Mouse (Mus musculus): ENCODE results near the gene B4galt1.

DNA sequence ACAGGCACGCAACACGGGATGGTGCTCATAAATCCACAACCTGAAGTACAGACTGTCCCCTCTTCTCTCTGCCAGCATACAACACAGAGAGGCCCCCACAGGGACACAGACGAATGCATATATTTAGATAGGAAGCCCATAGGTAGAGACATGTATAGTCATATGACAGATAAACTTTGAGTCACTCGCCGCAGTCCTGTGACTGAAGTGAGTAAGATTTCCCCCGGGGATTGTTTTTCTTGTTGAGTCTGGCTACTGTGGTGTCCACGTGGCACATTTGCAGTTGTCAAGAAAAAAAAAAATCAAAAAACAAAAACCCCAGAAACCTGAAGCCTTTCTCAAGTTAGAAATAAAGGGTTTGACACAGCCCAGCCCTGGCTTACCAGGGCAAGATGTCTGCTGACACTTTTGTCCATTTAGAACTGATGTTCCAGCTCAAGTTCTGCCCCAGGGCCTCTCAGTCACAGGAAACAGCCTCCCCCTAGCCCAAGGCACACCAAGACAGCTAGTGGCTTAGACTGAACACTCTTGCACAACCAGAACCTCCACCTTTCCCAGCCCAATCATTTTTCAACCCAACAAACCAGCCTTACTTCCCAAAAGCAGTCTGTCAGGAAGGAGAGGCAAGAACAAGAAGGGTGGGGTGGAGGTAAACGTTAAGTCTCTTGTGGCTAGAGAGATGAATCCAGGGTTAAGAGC lies 71.9 kb downstream of the B4galt1 start:
- no peak for TF ChIP-seq EP300 (IDR thresholded peaks at IDR 0.05; ENCODE audit: low read depth)
- no peak for TF ChIP-seq CTCF (IDR thresholded peaks at IDR 0.05; ENCODE audit: low read depth)
